Mouse (Mus musculus) CH12.LX (cell line): ENCODE measurements around the gene Acot9.
A peak's percentile ranks its signal among the peaks of the same experiment; 100 is the strongest.

Experiments
- CTCF ChIP-seq, 2 experiments: IDR thresholded peaks in 1 of 2; conservative IDR thresholded peaks in 1 of 2; 2 replicates each; pipeline ENCODE4 v1.5.1; 2011 to 2012; ENCODE audit warnings: low read depth in 2 of 2, low read length in 2 of 2, improper control_type of control experiment in 1 of 2, inconsistent platforms in 1 of 2, mild to moderate bottlenecking in 1 of 2, moderate library complexity in 1 of 2
- E2F4 ChIP-seq: IDR thresholded peaks from 2 replicates; pipeline ENCODE4 v1.6.1; 2011; ENCODE audit warnings: low read depth, low read length, improper control_type of control experiment; ENCODE audit not compliant: insufficient replicate concordance
- EP300 ChIP-seq: IDR thresholded peaks from 2 replicates; pipeline ENCODE4 v1.6.1; 2011; ENCODE audit warnings: low read length, improper control_type of control experiment
- HCFC1 ChIP-seq: IDR thresholded peaks from 2 replicates; pipeline ENCODE4 v1.6.1; 2012; ENCODE audit warnings: low read depth, mild to moderate bottlenecking, inconsistent platforms, low read length, improper control_type of control experiment
- KAT2A ChIP-seq: IDR thresholded peaks from 2 replicates; pipeline ENCODE4 v1.6.1; 2012; ENCODE audit warnings: low read length, improper control_type of control experiment, inconsistent platforms; ENCODE audit not compliant: insufficient replicate concordance
- MAX ChIP-seq: IDR thresholded peaks from 2 replicates; pipeline ENCODE4 v1.6.1; 2011; ENCODE audit warnings: low read length, improper control_type of control experiment
- MEF2A ChIP-seq: IDR thresholded peaks from 2 replicates; pipeline ENCODE4 v1.6.1; 2014; ENCODE audit warnings: low read depth, mild to moderate bottlenecking, inconsistent platforms, low read length, improper control_type of control experiment, borderline replicate concordance
- MXI1 ChIP-seq: IDR thresholded peaks from 2 replicates; pipeline ENCODE4 v1.6.1; 2011; ENCODE audit warnings: mild to moderate bottlenecking, low read depth, low read length, improper control_type of control experiment
- POLR2A ChIP-seq: IDR thresholded peaks from 2 replicates; pipeline ENCODE4 v1.6.1; 2011; ENCODE audit warnings: low read depth, mild to moderate bottlenecking, improper control_type of control experiment, low read length
- POLR2AphosphoS2 ChIP-seq: IDR thresholded peaks from 2 replicates; pipeline ENCODE4 v1.6.1; 2011; ENCODE audit warnings: low read depth, low read length, improper control_type of control experiment
- RCOR1 ChIP-seq: conservative IDR thresholded peaks from 2 replicates; pipeline ENCODE4 v1.6.1; 2012; ENCODE audit warnings: low read depth, mild to moderate bottlenecking, inconsistent platforms, low read length, improper control_type of control experiment
- TBP ChIP-seq: conservative IDR thresholded peaks from 2 replicates; pipeline ENCODE4 v1.6.1; 2011; ENCODE audit warnings: low read depth, low read length, improper control_type of control experiment
- USF1 ChIP-seq: IDR thresholded peaks from 2 replicates; pipeline ENCODE4 v1.6.1; 2014; ENCODE audit warnings: low read depth, mild to moderate bottlenecking, inconsistent platforms, low read length, improper control_type of control experiment

DNA sequence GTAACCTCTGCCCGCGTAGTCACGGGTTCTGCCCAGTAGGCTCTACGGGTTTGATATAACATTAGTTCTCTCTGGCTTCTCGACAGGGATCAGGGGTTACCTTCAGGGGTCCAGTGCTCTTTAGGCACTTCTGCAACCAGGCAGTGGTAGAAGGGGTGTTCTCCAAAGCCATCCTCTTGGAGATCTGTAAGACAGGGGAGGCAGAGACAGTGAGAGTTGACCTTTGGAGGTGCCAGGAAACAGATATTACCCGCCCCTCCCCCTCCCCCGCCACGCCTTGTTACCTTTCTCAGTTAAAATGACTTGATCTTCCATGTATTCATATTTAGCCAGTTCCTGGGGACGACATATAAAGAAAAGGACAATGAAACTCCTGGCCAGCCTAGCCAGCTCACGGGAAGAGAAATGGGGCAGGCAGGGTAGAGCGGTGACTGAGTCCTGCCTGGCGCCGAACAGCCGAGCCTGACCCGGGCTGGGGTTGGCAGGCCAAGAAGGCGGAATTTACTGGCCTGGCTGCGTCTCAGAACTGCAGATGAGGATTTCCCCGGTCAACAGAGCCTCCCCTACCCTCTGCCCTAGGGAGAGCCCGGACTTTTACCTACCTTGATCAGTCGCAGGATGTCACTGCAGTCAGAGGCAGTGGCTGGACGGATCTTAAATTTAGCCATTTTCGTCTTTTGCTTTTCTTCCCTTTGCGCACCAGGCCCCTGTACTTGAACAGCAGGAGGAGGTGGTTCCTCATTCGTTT, 46.6 kb upstream of the Acot9 start:
- no peak for TF ChIP-seq POLR2A
- no peak for TF ChIP-seq CTCF (conservative IDR thresholded peaks at IDR 0.05 in 1 of 2, IDR thresholded peaks at IDR 0.05 in 1 of 2; ENCODE audit: low read depth in 2 of 2, low read length in 2 of 2)
- TF ChIP-seq USF1 = no peak
- TF ChIP-seq E2F4 = no peak
- TF ChIP-seq POLR2AphosphoS2 = no peak; the same call in 1 of the 2 replicates
- no peak for TF ChIP-seq EP300
- peak; percentile 45; the same call in 1 of the 2 replicates for TF ChIP-seq MXI1
- TF ChIP-seq KAT2A = no peak
- TF ChIP-seq MEF2A = no peak
- no peak for TF ChIP-seq MAX
- no peak for TF ChIP-seq HCFC1
- TF ChIP-seq RCOR1 = no peak
- TF ChIP-seq TBP = no peak
